Mouse (Mus musculus) right cerebral cortex, postnatal 36 days (tissue): ENCODE data around the gene Mmp25.
A peak's percentile ranks its signal among the peaks of the same experiment; 100 is the strongest.
"Not testable (repeated sequence)": the region's sequence is repeated elsewhere in the genome, so short reads cannot be mapped to it uniquely, and the experiment has no call there.

Source experiments
- DNase-seq, 2 experiments: peaks; one replicate each; pipeline ENCODE4 v3.0.0; 2022; ENCODE audit warnings: low spot score in 2 of 2, mixed read lengths in 1 of 2

The Mmp25 gene

DNA sequence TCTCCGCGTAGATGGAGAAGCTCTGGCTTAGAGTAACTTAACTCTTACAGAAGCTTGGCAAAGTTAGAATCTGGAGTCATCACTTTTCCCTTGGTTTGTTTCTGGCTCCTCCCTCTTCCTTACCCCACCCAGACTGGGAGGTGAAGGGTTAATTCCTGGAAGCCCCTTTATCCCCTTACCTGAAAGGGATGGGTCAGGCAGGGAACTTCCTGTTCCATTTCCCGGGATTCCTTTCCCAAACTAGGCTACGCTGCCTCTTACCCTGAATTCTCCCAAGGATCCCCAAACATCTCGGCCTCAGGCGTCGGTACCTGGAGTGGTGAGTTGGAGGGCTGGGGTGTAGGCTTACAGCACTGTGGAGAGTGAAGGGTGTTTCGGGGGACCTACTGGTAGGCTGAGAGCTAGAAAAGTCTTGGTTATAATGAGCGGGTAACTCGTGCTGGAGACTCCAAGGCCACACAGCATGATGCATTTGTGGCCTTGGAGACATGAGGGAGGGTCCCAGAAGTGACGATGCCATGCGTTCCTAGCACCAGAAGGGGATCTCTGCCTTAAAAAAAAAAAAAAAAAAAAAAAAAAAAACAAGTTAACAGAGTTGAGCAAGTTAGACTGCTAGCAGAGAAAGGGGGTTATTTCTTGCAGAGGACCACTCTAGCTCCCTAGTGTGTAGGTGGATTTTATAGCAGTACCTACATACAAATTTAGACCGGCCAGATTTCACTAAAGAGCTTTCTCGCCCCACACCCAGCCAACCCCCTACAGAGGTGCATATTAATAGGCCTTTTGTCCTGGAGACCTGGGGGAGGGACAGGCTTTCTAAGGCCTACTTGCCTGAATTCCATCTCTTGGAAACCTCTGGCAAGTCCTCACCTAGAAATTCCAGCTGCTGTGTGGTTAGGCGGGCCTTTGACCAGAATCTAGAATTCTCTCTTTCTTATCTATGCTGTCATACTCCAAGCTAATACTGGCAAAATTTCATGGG lies 44.1 kb downstream of the Mmp25 start, which contains the start of gene Zscan10:
TSS of gene Zscan10 (plus strand) at position 216 of the 982 bp plus-strand sequence.
- no peak for DNase-seq

DNA sequence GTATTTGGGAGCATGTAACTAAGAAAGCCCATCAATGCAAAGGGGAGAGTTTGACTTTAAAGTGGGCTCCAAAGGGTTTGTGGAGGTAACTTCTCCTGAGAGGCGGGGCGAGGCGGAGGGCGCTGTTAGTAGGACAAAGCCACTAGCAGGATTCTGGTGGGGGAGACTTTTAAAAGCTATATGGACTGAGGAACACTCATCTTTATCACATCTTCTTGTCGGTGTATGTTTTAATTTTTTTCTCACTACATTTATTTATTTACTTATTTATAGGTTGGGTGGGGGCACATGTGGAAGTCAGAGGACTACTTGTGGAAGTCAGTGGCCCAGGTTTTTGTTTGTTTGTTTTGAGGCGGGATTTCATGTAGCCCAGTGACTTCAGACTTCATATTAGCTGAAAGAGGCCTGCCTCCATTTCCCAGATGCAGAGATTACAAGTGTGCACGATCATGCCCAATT lies 45.4 kb downstream of the Mmp25 start:
- DNase-seq, result no peak

DNA sequence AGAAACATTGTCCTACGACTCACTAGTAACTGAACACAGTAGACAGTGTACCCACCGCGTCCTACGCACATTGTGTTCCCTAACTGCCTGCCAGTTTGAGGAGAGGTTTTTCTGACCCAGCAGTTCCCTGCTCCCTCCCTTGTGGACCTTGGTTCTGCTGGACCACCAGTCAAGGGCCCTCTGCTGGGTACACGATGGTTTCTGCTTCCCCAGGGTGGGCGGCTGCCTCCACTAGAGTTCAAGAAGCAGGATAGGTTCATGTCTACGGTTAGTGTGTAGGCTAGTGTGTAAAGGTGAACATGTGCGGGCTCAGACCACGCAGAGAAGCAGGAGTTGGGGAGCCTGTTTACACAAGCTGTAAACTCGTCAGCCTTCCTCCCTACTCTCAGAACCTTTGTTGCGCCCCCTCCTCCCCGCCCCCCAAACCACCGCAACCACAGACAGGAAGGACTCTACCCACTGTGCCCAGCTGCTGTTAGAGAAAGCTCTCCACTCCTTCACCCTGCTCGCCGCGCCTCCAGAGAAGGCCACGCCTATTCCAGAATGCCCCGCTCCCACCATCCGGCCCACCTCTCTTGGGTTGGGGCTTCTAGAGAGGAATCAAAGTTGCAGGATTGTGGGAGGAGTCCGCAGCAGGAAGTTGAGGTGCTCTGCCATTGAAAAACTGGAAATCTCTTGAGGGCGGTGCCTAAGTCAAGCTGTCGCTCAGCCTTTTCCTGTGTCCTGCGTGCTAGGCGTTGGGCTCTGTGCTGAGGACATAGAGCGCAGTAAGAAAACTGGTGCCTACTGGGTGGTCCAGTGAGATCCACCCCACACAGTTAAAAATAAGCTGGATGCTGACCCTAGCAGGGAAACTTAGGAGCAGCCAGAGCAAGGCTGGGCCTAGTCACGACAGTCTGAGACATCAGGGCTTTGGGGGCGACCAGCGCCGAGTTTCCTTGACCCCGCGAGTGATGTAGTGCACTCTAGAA lies 46.2 kb downstream of the Mmp25 start, which contains the start of gene Zfp13:
TSS of gene Zfp13 (minus strand) at position 906 of the 971 bp plus-strand sequence.
- peak; percentile 54 to 70 for DNase-seq

DNA sequence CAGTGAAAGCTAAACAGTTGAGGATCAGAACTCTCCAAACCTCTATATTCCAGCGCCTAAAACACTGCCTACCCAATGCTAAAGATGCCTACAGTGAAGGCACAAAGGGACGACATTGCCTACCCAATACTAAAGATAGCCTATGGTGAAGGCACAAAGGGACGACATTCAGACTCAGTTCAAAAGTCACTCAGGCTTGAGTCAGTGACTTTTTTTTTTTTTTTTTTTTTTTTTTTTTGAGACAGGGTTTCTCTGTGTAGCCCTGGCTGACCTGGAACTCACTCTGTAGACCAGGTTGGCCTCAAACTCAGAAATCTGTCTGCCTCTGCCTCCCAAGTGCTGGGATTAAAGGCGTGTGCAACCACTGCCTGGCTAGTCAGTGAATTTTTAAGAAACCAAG lies 49.9 kb downstream of the Mmp25 start:
- not testable (repeated sequence) for DNase-seq

DNA sequence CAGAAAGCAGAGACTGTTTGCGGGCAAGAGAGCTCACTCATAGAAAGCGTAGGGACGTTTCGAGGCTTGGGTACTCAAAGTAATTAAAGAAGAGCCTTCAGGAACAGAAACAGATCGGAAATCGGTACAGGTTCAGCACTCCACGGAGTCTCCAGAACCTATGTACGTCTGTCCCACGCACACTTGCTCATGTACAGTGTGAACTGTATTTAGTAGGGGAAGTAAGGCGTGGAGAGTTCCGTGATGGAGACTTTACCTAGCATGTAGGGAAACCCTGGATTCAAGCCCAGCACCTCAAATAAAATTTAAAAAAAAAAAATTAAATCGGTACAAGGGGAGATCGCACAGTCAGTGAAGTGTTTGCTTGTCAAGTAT lies 52.2 kb downstream of the Mmp25 start:
- no peak for DNase-seq

DNA sequence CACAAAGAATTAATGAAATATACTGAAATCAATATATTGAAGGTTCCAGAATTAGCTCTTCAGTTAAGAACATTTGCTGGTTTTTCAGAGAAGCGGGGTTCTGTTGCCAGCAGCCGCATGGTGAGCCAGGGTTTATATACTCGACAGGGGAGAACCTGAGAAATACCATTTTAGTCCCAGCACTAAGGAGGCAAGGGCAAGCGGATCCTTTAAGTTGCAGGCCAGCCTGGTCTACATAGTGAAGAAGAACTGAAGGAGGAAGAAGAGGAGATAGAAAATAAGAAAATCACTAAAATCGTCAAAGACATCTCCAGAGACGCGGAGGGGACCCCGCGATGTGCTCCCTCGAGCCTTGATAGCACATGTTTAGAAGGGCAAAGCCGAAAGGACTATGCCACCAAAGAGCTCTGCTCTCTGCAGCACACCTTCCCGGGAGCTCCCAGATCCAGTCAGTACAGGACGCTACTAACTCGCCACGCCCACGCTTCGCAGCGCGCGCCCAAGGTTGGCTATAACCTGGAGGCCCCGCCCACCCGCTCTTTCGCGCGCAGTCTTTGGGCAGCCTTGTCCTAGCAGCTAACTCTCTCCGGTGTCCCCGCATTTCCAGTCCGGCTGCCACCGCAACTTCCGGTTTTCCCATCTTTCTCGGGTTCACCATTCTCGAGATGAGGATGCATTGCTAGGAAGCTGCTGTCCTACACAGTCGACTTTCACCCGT lies 52.7 kb downstream of the Mmp25 start:
- DNase-seq, result peak; percentile 97 to 98

DNA sequence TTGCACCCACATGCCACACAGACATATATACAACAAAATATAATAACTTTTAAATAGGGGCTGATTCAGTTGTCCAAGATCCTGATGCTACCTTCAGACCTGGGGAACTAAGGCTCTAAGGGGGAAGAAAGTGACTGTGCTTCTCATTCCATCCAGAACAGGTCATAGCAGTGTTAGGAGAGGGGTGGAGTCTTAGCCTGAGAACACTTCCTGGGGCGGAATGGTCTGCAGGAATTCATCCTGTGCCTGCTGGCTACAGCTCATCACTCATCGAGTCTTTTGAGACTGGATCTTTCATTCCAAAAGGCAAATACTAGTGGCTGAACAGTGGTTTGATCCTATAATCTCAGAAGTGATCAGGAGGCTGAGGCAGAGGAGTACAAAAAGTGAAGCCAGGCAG lies 57.8 kb downstream of the Mmp25 start:
- no peak for DNase-seq

DNA sequence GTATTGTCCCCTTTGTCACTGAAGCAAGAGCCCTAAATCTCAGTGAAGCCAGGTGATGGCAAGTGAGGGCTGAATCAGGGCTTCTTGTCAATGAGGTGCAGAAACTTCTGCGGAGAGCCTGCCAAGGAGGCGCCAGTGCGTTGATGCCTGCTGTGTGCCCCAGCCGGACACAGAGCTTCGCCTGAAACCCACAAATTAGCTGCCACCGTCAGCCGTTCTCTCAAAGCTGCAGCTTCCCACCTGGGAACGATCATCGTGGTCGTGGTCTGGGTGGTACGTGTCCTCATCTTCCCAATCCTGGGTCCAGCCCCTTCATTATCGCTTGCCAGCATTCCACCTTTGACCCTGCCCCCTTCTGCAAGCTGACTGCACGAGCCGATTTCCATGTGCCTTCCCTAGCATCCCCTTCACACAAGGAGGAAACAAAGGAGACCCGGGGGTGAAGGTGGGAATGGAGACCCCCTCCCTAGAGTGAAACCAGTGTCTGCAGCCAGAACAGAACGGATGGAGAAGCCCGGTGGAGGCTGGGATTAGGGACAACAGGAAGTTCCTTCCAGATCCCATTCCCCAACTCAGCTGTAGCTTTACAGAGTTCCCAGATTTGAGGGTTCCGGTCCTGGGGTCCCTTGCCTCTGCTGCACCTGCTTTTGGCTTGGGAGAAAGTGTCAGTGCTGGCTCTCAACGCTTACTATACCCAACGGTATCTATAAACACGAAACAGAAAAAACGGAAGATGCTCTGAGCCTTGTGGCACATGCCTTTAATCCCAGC lies 59.2 kb downstream of the Mmp25 start:
- DNase-seq, result peak; percentile 47 to 58

DNA sequence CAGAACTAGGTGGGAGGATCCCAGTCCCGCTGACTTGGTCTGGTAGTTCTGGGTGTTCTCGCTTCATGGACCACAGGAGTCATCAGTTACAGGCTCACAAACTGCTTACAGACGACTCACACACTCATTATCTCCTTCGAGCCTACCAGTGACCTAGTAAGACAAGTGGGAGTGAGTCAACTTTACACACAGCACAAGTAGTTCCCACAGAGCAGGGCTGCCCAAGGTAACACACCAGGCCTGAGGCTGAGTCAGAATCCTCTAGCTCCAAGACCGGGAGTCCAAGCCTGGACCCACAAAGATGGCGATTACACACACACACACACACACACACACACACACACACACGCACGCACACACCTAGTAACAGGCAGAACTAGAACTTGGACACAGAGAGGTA lies 60.3 kb downstream of the Mmp25 start:
- DNase-seq, result no peak
